Mouse (Mus musculus): ENCODE data around the gene Gm10234.

DNA sequence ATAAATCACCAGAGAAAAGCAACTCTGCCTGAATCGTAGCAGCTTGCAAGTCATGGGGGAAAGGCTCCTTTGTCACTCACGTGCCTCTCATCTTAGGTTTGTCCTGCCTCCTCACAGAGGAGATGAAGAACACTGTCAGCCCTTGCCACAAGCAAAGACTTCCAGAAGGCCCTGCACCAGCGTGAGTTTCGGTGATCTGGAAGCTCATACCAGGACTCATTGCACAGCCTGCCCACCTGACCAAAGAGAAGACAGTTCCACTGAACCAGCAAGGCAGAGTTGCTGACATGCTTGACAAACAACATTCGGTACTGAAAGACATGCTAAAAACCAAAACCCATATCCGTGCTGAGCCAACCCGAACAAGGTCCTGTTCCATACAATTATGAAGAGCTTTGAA, 31.1 kb downstream of the Gm10234 start:
- TF ChIP-seq EP300 (IDR thresholded peaks at IDR 0.05; ENCODE audit: low read depth) (no peak), CTCF (IDR thresholded peaks at IDR 0.05; ENCODE audit: low read depth) (no peak)

Data from heart, postnatal 0 days (tissue).